Mouse (Mus musculus): ENCODE data around the gene Stk10.

DNA sequence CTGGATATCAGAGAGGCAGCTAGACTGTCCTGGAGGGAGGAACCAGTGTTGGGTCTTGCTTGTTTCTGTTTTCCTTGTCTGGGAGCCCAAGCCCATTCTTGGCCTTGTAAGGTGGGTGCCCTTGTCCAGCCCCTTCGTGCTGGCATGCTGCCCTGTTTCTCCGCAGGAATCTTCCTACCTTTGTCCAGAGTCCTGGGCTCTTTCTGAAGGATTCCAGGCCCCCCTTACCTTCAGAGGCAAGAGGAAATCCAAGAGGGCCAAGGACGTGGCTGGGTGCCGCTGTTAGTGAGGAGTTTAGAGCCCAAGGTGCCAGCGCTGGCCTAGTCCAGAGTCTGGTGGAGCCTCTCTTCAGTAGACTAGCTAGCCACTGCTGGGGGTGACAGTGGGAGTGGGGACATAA is 11.4 kb downstream of the Stk10 start:
- TF ChIP-seq CTCF (IDR thresholded peaks at IDR 0.05; ENCODE audit: low read depth, low read length) (no peak), POLR2A (IDR thresholded peaks at IDR 0.05; ENCODE audit: borderline replicate concordance, low read depth, low read length) (no peak)
